Mouse (Mus musculus): ENCODE measurements around the gene Atp1b3. TPM values are rescaled to one million over a fixed set of nuclear protein-coding genes. Genes with fewer than 3 reads are reported as not detected.

The Atp1b3 gene
- polyA plus RNA-seq, 1 experiment from 2014 or later: 182 TPM

DNA sequence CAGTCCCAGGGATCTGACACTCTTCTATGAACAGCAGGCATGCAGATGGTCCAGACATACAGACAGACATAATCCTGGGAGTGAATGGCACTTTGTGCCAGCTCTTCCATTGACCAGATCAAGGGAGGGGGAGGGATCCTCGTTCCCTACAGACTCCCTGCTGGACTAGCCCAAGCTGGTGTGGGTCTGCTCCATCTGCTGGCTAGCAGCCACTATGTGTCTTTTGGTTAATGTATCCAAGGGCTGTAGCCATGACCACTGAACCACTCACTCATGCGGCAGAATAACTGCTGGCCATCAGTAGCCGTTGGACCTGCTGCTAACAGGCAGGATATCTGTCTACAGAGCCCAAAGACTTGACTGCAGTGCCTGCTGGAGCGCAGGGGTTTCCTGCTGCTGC is 39.7 kb downstream of the Atp1b3 start:
- DNase-seq (ENCODE audit: low spot score) (peak; percentile 19), ATAC-seq (replicated peaks; ENCODE audit: low FRiP score, low read depth) (peak; percentile 78)
- H3K9me3 ChIP-seq (replicated peaks; ENCODE audit: low read length): no peaks in the 10 kb centered on the region
- no peak overlapping the region for H3K9ac ChIP-seq (ENCODE audit: low read depth, low read length)
- no peaks in the 10 kb centered on the region for H3K36me3 ChIP-seq (ENCODE audit: insufficient read depth, low read length)
- H3K27ac ChIP-seq: no peak overlapping the region
- TF ChIP-seq CTCF (IDR thresholded peaks at IDR 0.05; ENCODE audit: low read depth): peak; percentile 13; the same call in 1 of the 2 replicates
- no peaks in the 10 kb centered on the region for H3K4me1 ChIP-seq (replicated peaks; ENCODE audit: insufficient read depth, low read length)
- no peak overlapping the region for H3K4me2 ChIP-seq (ENCODE audit: low read length)
- no peaks in the 10 kb centered on the region for H3K27me3 ChIP-seq (ENCODE audit: insufficient read depth, low read length)
- WGBS: 65% methylated on average over 4 of the region's 4 CpGs
- no peak overlapping the region for H3K4me3 ChIP-seq (replicated peaks; ENCODE audit: low read depth, low read length)

DNA sequence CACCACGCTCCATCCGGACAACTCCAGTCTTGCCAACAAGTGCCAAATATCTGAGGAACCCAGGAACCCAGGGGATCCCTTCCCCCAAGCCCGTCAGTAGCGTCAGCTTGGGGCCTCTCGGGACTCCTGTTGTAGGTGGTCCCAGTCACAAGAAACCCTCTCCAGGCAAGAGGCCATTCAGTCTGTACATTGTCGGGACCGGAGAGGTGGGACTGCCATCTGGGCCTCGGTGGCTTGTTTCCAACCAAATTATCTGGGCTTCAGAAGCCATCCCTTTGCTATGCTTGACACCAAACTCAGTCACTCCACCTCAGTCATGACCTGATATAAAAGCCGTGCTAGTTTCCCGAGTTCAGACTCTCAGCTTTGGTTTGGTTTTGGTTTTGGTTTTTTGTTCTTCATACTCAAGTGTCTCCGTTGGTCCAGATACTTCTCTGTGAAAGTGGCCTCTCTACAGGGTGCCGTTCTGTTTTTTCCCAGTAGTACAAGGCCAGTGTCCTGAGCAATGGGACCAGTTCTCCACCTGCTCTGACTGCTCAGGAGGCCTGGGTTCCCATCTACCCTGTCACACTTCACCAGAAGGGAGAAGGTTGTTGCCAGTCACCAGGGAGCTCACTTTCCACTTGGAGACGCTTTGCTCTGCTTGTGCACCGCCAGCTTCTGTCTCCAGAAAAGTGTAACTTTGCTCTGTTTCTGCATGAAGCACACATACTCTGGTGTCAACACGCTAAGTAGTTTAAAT is 41.7 kb downstream of the Atp1b3 start:
- Histone ChIP-seq H3K36me3 (ENCODE audit: insufficient read depth, low read length) (0 out of 2 replicates have a peak, but pooled peaks cover 5% of the 10 kb centered on the region), H3K27ac (no peak overlapping the region), H3K4me2 (ENCODE audit: low read length) (no peak overlapping the region), H3K9me3 (replicated peaks; ENCODE audit: low read length) (no peaks in the 10 kb centered on the region), H3K27me3 (ENCODE audit: insufficient read depth, low read length) (no peaks in the 10 kb centered on the region), H3K4me1 (replicated peaks; ENCODE audit: insufficient read depth, low read length) (no peaks in the 10 kb centered on the region), H3K9ac (ENCODE audit: low read depth, low read length) (no peak overlapping the region), H3K4me3 (replicated peaks; ENCODE audit: low read depth, low read length) (no peak overlapping the region)
- no peak for TF ChIP-seq CTCF (IDR thresholded peaks at IDR 0.05; ENCODE audit: low read depth)
- ATAC-seq (replicated peaks; ENCODE audit: low FRiP score, low read depth) (no peak), DNase-seq (ENCODE audit: low spot score) (no peak)
- 89% methylated on average over 15 of the region's 15 CpGs for WGBS

DNA sequence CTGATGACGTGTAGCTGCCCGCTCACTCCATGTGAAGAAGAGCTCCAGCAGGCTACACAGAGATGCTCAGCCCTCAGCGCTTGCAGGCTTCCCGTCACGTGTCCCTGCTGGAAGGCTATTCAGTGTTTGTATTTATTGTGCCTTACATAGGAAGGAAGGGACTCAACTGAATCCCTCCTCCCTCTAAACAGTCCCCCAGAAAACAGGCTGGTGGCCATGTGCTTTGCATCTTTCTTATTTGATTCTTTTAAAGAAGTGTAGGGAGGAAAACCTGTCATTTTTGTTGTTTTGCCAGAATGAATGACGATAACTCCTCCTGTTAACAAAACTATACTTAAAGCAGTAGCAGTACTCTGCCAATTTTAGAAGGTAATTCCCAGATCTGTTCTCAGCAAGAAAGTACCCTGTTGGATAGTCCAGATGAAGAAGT is 43.7 kb downstream of the Atp1b3 start:
- Histone ChIP-seq H3K9me3 (replicated peaks; ENCODE audit: low read length) (no peaks in the 10 kb centered on the region), H3K36me3 (ENCODE audit: insufficient read depth, low read length) (0 out of 2 replicates have a peak, but pooled peaks cover 11% of the 10 kb centered on the region), H3K27me3 (ENCODE audit: insufficient read depth, low read length) (no peaks in the 10 kb centered on the region), H3K9ac (ENCODE audit: low read depth, low read length) (no peak overlapping the region), H3K4me2 (ENCODE audit: low read length) (no peak overlapping the region), H3K4me3 (replicated peaks; ENCODE audit: low read depth, low read length) (no peak overlapping the region), H3K27ac (no peak overlapping the region), H3K4me1 (replicated peaks; ENCODE audit: insufficient read depth, low read length) (no peaks in the 10 kb centered on the region)
- no peak for ATAC-seq (replicated peaks; ENCODE audit: low FRiP score, low read depth)
- WGBS: 69% methylated on average over 6 of the region's 6 CpGs
- TF ChIP-seq CTCF (IDR thresholded peaks at IDR 0.05; ENCODE audit: low read depth): no peak
- no peak for DNase-seq (ENCODE audit: low spot score)

DNA sequence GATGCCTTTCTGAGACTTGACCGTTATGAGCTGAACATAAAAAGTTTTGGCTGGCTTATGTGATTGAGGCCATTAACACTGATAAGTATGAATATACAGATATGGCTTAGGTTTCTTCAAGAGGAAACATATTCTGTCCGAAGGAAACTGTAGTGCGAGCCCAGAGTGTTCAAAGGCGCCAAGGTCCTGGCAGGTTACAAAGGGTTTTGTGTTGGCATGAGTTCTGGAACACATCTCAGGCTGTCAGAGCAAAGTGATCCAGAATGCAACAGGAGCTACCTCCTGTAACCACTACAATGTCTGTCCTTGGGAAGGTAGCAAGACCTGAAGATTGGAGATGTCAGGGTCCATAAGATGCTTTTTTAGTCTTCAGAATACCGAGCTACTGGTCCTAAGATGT is 44.9 kb downstream of the Atp1b3 start:
- TF ChIP-seq CTCF (IDR thresholded peaks at IDR 0.05; ENCODE audit: low read depth): no peak
- no peak overlapping the region for H3K4me2 ChIP-seq (ENCODE audit: low read length)
- H3K36me3 ChIP-seq (ENCODE audit: insufficient read depth, low read length): 0 out of 2 replicates have a peak, but pooled peaks cover 19% of the 10 kb centered on the region
- H3K9me3 ChIP-seq (replicated peaks; ENCODE audit: low read length): no peaks in the 10 kb centered on the region
- WGBS: 93% methylated on average over 5 of the region's 5 CpGs
- H3K4me3 ChIP-seq (replicated peaks; ENCODE audit: low read depth, low read length): no peak overlapping the region
- ATAC-seq (replicated peaks; ENCODE audit: low FRiP score, low read depth) (no peak), DNase-seq (ENCODE audit: low spot score) (no peak)
- H3K27me3 ChIP-seq (ENCODE audit: insufficient read depth, low read length): no peaks in the 10 kb centered on the region
- no peaks in the 10 kb centered on the region for H3K4me1 ChIP-seq (replicated peaks; ENCODE audit: insufficient read depth, low read length)
- no peak overlapping the region for H3K27ac ChIP-seq
- no peak overlapping the region for H3K9ac ChIP-seq (ENCODE audit: low read depth, low read length)

DNA sequence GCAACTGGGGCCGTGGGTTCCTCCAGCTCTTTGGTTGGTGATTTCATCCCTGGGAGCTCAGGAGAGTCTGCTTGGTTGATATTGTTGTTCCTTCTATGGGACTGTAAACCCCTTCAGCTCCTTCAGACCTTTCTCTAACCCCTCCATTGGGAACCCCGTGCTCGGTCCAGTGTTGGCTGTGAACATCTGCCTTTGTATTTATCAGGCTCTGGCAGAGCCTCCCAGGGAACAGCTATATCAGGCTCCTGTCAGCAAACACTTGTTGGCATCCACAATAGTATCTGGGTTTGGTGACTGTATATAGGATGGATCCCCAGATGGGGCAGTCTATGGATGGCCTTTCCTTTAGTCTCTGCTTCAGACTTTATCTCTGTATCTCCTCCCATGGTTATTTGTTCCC is 52.2 kb downstream of the Atp1b3 start:
- H3K4me3 ChIP-seq (replicated peaks; ENCODE audit: low read depth, low read length): no peak overlapping the region
- H3K36me3 ChIP-seq (ENCODE audit: insufficient read depth, low read length): peaks cover 38% of the 10 kb centered on the region; the same call in 1 of the 2 replicates
- no peak for DNase-seq (ENCODE audit: low spot score)
- H3K9ac ChIP-seq (ENCODE audit: low read depth, low read length): no peak overlapping the region
- ATAC-seq (replicated peaks; ENCODE audit: low FRiP score, low read depth): no peak
- H3K4me1 ChIP-seq (replicated peaks; ENCODE audit: insufficient read depth, low read length): no peaks in the 10 kb centered on the region
- no peak overlapping the region for H3K4me2 ChIP-seq (ENCODE audit: low read length)
- TF ChIP-seq CTCF (IDR thresholded peaks at IDR 0.05; ENCODE audit: low read depth): no peak
- 94% methylated on average over 3 of the region's 3 CpGs for WGBS
- H3K9me3 ChIP-seq (replicated peaks; ENCODE audit: low read length): no peaks in the 10 kb centered on the region
- H3K27ac ChIP-seq: no peak overlapping the region
- H3K27me3 ChIP-seq (ENCODE audit: insufficient read depth, low read length): no peaks in the 10 kb centered on the region

DNA sequence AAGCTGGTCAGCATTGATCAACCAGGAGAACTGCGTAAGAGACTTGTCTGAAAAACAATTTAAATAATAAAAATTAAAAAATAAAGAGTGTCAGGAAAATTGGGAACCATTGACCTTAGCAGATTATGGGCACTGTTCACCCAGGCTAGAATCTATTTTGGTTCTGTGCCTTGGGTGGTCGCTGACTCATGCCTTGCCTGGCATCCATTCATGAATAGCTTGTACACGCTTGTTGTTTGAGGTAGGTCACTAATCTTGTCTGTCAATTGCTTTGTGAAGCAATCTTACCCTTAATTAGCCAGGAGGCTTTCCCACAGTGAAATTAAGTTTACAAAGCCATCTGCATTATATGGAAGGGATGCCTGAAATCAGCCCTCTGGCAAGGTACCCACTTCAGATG is 55.4 kb downstream of the Atp1b3 start:
- Histone ChIP-seq H3K4me3 (replicated peaks; ENCODE audit: low read depth, low read length) (no peak overlapping the region), H3K4me1 (replicated peaks; ENCODE audit: insufficient read depth, low read length) (no peaks in the 10 kb centered on the region), H3K4me2 (ENCODE audit: low read length) (no peak overlapping the region), H3K36me3 (ENCODE audit: insufficient read depth, low read length) (peaks cover 27% of the 10 kb centered on the region; the same call in 1 of the 2 replicates), H3K27ac (no peak overlapping the region), H3K27me3 (ENCODE audit: insufficient read depth, low read length) (no peaks in the 10 kb centered on the region), H3K9ac (ENCODE audit: low read depth, low read length) (no peak overlapping the region), H3K9me3 (replicated peaks; ENCODE audit: low read length) (no peaks in the 10 kb centered on the region)
- no peak for TF ChIP-seq CTCF (IDR thresholded peaks at IDR 0.05; ENCODE audit: low read depth)
- ATAC-seq (replicated peaks; ENCODE audit: low FRiP score, low read depth) (no peak), DNase-seq (ENCODE audit: low spot score) (no peak)
- 87% methylated on average over 3 of the region's 3 CpGs for WGBS

Measured in kidney, postnatal 0 days (tissue).